Mouse (Mus musculus) urinary bladder, postnatal 4 days (tissue): ENCODE measurements around the gene Rusc2.

ENCODE experiments used
- DNase-seq, 2 experiments: peaks; one replicate each; pipeline ENCODE4 v3.0.0; 2021 to 2022; ENCODE audit warnings: low spot score in 2 of 2

The Rusc2 gene

DNA sequence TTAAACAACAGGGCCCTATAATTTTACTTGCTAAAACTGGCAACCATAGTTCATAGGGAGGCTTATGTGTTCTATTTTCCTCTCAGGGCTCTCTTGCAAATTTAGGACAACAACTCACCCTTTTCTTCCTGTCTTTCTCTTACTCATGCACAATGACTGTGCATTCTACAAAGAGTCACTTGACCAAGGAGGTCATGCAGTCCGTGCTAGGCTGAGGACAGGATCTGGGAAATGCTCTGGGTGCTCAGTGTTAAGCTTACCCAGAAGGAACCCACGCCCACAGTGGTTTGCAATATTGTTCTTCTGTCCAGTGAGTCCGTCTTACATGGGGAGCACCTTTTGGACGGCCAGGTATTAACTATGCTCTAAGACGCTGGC lies 2.3 kb downstream of the Rusc2 start:
- no peak for DNase-seq

DNA sequence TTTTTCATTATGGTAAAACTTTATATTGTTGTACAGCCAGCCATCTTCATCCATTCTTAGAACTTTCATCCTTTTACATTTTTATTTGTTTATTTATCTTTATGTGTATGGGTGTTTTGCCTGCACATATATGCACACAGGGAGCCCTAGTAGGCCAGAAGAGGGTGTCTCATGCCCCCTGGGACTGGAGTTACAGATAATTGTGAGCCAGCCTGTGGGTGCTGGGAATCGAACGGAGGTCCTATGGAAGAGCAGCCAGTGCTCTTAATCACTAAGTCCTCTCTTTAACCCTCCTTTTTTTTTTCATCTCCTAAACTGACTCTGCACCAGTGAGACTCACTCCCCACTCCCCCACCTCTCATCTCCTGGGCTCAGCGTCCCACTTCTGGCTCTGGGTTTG lies 2.8 kb downstream of the Rusc2 start:
- no peak for DNase-seq

DNA sequence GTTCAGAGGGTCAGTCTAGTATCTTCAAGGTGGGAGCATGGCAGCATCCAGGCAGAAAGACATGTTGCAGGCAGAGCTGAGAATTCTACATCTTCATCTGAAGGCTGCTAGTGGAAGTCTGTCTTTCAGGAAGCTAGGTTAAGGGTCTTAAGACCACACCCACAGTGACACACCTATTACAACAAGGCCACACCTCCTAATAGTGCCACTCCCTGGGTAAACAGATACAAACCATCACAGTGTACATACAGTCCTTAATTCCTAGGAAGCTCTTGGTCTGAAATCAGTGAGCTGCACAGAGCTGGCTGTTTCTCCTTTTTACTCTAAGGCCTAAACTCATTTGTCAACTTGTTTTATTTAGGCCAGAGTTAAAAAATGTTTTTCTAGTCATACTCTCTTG lies 5.2 kb downstream of the Rusc2 start:
- DNase-seq = no peak

DNA sequence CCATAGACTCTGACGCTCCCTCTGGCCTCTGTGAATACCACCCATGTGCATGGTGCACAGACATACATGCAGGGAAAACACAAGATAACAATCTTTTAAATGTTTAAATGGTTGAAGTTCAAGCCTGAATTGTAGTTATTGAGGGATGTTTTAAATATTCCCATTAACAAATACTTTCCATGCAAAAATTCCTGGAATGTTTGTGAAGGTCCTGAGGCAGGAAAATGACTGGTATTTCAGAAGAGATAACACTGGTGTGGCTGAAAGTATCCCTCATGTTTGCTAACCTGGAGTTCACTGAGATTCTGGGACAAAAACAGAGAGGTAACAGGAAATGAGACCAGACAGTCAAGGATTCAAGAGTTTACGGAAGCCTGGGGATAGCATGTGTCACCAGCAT lies 7.6 kb downstream of the Rusc2 start:
- DNase-seq = no peak

GRCm38 (mm10) chr4:43389845-43390440 lies 8.2 kb downstream of the Rusc2 start:
- no peak for DNase-seq

DNA sequence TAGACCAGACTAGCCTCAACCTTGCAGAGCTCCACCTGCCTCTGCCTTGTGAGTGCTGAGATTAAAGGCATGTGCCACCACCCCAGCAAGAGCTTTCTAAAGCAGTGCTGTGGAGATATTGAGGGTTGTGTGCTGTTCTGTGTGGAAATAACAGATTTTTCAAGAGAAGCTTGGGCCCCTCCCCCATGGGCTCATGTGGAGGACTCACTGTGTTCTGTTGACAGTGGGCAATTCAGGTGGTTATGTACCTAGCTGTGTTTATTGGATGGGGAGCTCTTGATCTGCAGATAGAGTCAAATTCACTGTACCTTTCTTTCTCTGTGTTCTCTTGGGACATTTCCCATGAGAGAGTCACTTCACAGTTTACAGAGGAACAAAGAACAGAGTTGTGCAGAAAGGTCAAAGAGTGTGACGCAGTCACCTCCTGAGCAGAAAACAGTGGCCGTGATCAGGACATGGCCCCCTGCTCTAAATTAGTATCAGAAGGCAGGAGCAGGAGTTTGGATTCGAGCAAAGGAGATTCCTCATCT lies 9.8 kb downstream of the Rusc2 start:
- DNase-seq = no peak

DNA sequence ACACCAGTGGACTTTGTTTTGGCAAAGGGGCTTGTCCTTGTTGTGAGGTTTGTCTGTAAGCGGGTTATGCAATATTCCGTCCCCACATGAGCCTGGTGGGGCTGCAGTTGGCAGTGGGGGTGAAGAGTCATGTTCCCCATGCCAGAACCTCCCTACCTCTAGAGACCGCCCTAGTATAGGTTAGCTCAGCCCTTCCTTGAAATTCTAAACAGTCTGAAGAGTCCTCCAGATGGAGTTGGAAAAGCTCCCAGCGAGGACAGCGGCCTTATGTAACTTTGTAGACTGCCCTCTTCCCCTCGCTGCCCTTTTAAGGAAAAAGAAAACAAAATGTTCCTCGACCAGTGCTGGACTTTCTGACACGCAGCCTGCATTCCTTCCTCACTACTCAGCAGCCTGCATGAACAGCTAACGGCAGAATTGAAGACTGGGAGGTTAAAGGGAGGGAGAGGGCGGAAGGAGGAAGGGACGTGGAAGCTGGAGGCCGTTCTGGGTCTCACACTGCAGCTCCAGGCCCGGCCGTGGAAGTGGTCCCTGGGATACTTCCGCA lies 12.6 kb downstream of the Rusc2 start:
- peak in 1 of 2 experiments; percentile 77 for DNase-seq

DNA sequence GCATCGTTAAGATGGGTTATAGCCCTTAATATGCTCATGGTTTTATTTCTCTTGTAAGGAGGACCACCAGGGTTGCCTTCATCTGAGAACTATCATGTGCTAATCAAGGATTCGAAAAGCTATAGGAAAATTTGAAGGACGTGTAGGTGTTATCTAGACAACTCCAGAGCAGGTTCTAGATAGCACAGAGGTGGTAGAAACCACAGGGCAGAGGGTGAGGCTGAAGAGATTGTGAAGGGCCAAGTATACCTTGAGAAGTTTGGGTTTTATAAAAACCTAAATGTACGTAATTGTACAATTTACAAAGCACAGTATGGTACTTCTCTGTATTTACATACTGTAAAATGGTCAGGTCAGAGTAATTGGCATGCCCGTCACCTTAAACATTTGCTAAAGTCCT lies 13.4 kb downstream of the Rusc2 start:
- no peak for DNase-seq

- DNase-seq = no peak
These were observed 14.1 kb downstream of the Rusc2 start for GRCm38 (mm10) chr4:43395836-43396235.

DNA sequence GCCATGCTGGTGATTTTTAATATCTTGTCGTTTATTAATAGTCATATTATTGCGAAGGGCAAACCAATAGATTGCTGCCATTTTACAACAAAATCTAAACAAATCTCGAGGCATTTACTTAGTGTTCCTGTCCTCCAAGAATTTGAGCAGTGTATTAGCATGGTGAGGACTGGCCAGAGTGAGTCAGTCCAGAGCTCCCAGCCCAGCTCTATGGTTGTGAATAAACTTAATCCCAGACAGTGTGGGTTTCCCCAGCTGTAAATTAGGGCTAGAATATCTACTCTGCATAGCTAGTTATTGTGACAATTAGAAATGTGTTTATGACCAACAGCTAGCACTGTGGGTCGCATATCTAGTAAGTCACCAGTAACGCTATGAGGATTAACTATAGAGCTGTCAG lies 14.6 kb downstream of the Rusc2 start:
- no peak for DNase-seq

DNA sequence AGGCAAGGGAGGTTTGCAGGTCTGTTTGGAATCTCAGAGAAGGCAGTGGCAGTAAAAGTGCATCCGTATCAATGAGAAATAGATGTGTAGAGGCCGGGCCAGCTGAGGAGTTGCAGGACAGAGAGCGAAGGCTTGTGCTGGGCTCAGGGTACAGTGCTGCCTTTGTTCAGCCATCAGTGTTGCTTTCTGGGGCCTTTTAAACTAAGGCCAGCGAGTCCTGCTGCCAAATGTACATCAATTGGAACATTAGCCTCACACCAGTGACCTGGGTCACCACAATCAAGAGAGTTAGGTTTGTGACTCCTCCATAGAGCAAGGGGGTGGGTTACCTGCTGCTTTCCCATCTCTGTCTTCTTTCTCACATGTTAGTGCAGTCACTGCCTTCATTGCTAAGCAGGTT lies 16.2 kb downstream of the Rusc2 start:
- DNase-seq = no peak

DNA sequence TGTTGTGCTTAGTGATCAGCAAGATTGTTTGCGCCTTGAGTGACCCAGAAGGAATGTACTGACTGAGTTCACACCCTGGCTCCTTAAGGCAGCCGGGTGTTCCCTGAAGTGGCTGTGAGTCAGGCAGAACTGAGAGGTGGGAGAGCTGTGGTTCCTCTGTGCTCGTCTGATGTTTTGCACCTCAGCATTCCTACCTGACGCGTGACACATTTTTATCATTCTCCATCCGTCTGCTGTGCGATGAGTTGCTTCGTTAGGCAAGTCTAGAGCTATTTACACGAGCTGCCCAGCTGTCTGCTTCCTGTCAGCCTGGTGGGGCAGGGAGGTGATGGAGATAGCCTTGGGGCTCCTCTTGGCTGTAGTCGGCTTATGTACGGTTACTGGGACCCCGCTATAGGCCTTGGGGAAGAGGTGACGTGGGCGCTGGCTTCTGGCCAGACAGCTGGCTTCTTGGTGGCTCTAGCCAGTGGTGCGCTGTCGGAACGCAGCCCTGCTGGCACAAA lies 17.1 kb downstream of the Rusc2 start:
- no peak for DNase-seq

- DNase-seq = no peak
These were observed 17.8 kb downstream of the Rusc2 start for GRCm38 (mm10) chr4:43399391-43400131.

DNA sequence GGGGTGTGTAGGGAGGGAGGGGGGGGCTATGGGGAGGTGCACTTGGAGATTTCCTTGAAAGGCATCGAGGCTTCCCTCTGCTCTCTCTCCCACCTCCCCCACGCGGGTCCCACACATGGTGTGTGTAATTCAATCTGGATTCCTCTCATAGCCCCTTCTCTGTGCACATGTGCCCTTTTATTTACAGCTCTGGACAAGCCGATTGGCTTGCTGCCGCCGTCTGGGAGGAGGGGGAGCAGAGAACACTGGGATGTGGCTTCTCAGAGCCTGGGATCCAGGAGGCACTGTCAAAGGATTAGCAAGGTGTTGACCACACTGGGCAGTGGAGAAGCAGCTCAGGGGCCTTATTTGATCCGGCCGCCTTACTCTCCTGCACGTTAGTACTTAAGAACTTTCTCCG lies 19.2 kb downstream of the Rusc2 start:
- DNase-seq = peak; percentile 55 to 74

DNA sequence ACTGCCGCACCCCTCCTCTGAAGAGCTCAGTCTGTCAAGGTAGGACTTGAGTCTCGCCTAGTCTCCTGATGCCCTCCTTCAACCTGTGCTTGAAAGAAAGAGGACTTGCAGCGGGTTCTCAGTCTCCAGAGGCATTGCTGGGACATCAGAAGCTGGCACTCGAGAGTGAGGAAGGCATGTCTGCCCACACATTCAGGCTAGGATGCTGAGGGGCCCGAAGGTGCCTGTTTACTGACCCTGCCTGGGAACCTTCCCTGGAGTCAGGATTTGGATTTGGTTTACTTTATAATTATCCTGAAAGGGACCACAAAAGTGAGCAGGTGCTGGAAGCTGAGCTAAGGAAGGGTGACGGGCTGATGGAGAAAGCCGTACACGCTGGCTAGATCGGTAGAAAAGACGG lies 19.7 kb downstream of the Rusc2 start:
- DNase-seq = no peak

- DNase-seq = no peak
These were observed 20.4 kb downstream of the Rusc2 start for GRCm38 (mm10) chr4:43402212-43402611.

- no peak for DNase-seq
These were observed 22.9 kb downstream of the Rusc2 start for GRCm38 (mm10) chr4:43404697-43405096.

DNA sequence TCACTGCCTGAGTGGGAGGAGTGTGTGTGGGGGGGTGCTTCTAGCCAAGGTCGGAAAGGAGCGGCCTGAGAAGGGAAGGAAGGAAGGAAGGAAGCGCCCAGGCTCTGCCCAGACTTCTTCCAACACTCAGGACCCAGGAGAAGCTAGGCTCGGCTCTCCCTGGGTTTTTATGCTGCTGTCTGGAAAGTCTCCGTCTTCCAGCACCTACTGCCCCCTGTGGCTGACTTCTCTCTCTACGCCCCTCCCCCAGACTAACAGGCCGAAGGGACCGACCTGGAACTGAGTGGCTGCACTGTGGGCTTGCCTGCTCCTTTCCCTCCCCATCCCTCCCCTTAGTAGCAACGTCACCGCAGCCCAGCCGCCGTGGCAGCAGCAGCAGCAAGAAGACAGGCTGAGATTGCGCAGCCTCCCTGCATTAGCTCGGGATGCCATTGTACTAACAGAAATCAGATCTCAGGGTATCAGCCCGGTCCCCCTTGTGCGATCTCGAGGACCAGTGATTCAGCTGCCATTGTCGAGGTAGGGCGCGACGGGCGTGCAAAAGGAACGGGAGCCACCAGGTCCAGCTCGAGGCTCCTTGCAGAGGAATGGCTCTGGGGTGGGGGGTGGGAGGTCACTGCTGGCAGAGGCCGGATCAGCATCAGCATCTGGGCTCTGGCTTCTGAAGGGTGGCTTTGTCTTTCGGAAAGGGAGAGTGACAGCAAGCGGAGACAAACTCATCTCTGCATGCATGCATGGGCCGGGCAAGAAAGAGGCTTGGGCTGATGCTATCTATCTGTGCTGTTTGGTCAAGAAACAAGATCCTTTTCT lies 24.6 kb downstream of the Rusc2 start:
- DNase-seq = peak; percentile 77 to 84

DNA sequence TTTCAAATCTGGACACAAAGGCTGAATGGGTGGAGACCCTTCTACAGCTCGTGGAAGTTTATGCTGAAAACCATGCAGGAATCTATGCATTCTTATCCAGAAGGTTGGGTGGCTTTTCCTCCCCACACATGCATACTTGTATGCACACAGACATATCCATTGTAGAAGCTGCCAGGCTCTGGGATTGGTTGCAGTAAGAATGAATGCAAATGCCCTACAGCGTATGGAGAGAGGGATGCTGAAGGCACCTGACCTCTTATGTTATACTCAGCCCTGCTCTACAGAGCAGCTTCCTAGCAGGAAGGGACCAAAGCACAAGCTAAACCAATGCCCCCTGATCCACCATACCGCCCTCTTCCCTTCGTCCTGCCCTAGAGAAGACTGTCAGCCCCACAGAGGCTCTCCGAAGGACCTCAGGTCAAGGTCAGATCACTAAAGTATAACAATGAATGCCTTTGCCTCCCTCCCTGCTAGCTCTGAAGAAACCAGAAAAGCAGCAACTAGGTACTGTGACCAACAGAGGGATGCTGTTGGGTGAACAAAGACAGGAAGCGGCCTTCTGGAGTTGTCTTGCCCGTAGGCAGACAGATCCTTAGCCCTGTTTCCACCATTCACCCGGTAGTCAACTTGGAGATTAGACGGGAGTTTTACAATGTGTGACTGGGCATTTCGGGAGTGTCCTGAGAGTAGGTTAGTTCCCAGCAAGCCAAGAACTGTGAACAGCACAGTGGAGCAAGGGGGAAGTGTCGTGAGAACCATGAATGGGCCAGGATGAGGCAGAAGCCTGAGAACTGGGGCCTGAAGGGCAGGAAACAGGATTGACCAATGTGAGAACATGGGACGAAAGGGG lies 25.5 kb downstream of the Rusc2 start:
- DNase-seq = no peak

DNA sequence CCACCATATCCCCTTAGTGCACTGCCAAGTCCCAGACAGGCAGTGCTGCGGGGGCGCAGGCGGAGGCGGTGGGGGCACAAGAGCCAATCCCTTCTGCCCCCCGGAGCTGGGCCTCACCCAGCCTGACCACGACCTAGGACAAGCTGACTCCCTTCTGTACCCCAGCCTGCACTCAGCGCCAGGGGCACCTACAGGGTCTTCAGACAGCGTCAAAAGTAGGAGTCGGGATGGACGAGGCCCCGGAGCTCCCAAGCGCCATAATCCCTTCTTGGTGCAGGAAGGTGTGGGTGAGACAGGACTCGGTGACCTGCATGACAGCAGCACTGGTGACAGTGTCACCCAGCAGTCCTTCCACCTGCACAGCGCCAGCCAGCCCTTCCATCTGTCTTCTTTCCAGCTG lies 33.0 kb downstream of the Rusc2 start:
- no peak for DNase-seq
